Mouse (Mus musculus) midbrain, postnatal 0 days (tissue): ENCODE results near the gene Gnptg. TPM values are rescaled to one million over a fixed set of nuclear protein-coding genes. Genes with fewer than 3 reads are reported as not detected.
A peak's percentile ranks its signal among the peaks of the same experiment; 100 is the strongest.

Experiments
- ATAC-seq: fragments of 200-750 bp; cut with Nextera tagmentation; 2 replicates; pipeline ENCODE4 v1.8.0; 2017; ENCODE audit warnings: moderate number of reproducible peaks, mild to moderate bottlenecking, moderate TSS enrichment, moderate library complexity; ENCODE audit not compliant: low FRiP score
- DNase-seq: peaks from one replicate; pipeline ENCODE4 v3.0.0-alpha.2; 2015; ENCODE audit warnings: low spot score
- H3K27ac ChIP-seq: fragments of 300-500 bp; sonication (generic); 2 replicates; pipeline ENCODE4 v1.5.1; 2014; ENCODE audit warnings: low read depth, mild to moderate bottlenecking, low read length, mixed read lengths
- H3K27me3 ChIP-seq: fragments of 300-500 bp; sonication (generic); 2 replicates; pipeline ENCODE4 v1.6.1; 2014; ENCODE audit warnings: low read length, control low read depth, mixed read lengths; ENCODE audit not compliant: insufficient read depth
- H3K36me3 ChIP-seq: fragments of 300-500 bp; sonication (generic); 2 replicates; pipeline ENCODE4 v1.6.1; 2014; ENCODE audit warnings: low read length, control low read depth, mixed read lengths; ENCODE audit not compliant: insufficient read depth
- H3K4me1 ChIP-seq: fragments of 300-500 bp; sonication (generic); 2 replicates; pipeline ENCODE4 v1.6.1; 2014; ENCODE audit warnings: mild to moderate bottlenecking, control low read depth, antibody characterized with exemption, low read length, mixed read lengths; ENCODE audit not compliant: insufficient read depth
- H3K4me2 ChIP-seq: fragments of 300-500 bp; sonication (generic); 2 replicates; pipeline ENCODE4 v1.6.1; 2014; ENCODE audit warnings: low read depth, mild to moderate bottlenecking, low read length, mixed read lengths; ENCODE audit not compliant: poor library complexity, severe bottlenecking
- H3K4me3 ChIP-seq: fragments of 300-500 bp; sonication (generic); 2 replicates; pipeline ENCODE4 v1.5.1; 2014; ENCODE audit warnings: low read depth, mild to moderate bottlenecking, low read length, moderate library complexity
- H3K9ac ChIP-seq: fragments of 300-500 bp; sonication (generic); replicated peaks from 2 replicates; pipeline ENCODE4 v1.6.1; 2014; ENCODE audit warnings: mild to moderate bottlenecking, low read length, moderate library complexity, mixed read lengths; ENCODE audit not compliant: poor library complexity, severe bottlenecking
- H3K9me3 ChIP-seq: fragments of 300-500 bp; sonication (generic); 2 replicates; pipeline ENCODE4 v1.6.1; 2016; ENCODE audit warnings: low read length, control low read depth
- CTCF ChIP-seq: IDR thresholded peaks from 2 replicates; pipeline ENCODE4 v1.5.1; 2016; ENCODE audit warnings: antibody characterized with exemption, mild to moderate bottlenecking
- WGBS: fragments of 180-500 bp; shearing (Covaris S2); extraction: QIAGEN DNeasy Blood & Tissue Kit; methylation state at CpG from one replicate; pipeline ENCODE4 v1.1.7; 2014; 5-methylcytosine and 5-hydroxymethylcytosine counted together
- polyA plus RNA-seq: library from polyadenylated mRNA; unstranded; fragments of >200 nt; fragmentation: Nextera tagmentation; extraction: Ambion mirVana; gene quantifications from 2 replicates; pipeline ENCODE4 v1.2.1, GENCODE M21; 2015
- total RNA-seq: library from RNA; depleted of rRNA; stranded (reverse); fragments of >200 nt; gene quantifications from 2 replicates; pipeline ENCODE4 v1.2.3, GENCODE M21; 2014

The Gnptg gene
- total and polyA plus RNA-seq, 2 experiments from 2014 or later = 104 to 127 TPM

- WGBS = 63% methylated on average over 3 of the region's 3 CpGs
- Histone ChIP-seq H3K4me1 (no peaks in the 10 kb centered on the region), H3K27ac (no peak overlapping the region), H3K4me2 (no peak overlapping the region), H3K36me3 (peaks cover 61% of the 10 kb centered on the region), H3K27me3 (no peaks in the 10 kb centered on the region), H3K4me3 (no peak overlapping the region), H3K9me3 (no peaks in the 10 kb centered on the region), H3K9ac (no peak overlapping the region)
- ATAC-seq (no peak), DNase-seq (no peak)
- TF ChIP-seq CTCF = peak; percentile 62
Observed at GRCm38 (mm10) chr17:25264453-25264852, 24.5 kb upstream of the Gnptg start.

DNA sequence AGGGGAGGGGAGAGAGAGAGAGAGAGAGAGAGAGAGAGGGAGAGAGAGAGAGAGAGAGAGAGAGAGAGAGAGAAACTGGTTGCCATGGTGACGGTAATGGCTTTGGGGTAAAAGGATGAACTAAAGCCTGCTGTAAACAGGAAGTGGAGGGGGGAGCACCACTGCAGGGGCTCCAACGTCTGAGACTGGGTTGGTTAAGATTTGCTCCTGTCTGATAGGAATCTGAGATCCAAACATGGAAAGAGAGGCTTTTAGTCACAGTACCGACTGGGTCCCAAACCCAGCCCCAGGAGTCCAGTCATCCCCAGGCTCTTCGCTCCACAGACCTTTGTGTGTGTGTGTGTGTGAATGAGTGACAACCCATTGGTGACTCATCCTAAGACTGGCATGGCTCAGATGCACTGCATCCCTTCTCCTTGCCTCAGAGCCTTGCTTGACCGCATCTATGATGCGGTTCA lies 17.9 kb upstream of the Gnptg start:
- Histone ChIP-seq H3K9me3 (no peaks in the 10 kb centered on the region), H3K9ac (0 out of 2 replicates have a peak overlapping the region, but pooled peaks have one; percentile 36), H3K27me3 (no peaks in the 10 kb centered on the region), H3K4me3 (no peak overlapping the region), H3K27ac (no peak overlapping the region), H3K36me3 (peaks cover 6% of the 10 kb centered on the region), H3K4me2 (no peak overlapping the region), H3K4me1 (peaks cover 25% of the 10 kb centered on the region; the same call in 1 of the 2 replicates)
- TF ChIP-seq CTCF = no peak
- DNase-seq (no peak), ATAC-seq (no peak)
- 43% methylated on average over 6 of the region's 6 CpGs for WGBS

- H3K4me3 ChIP-seq = peak within 1 kb of the TSS; percentile 25
- H3K27me3 ChIP-seq = no peaks in the 10 kb centered on the region
- no peak for TF ChIP-seq CTCF
- H3K9me3 ChIP-seq = no peaks in the 10 kb centered on the region
- H3K9ac ChIP-seq = peak within 1 kb of the TSS; percentile 48; the same call in 1 of the 2 replicates
- H3K27ac ChIP-seq = no peak within 1 kb of the TSS
- DNase-seq = no peak
- H3K36me3 ChIP-seq = no peaks in the 10 kb centered on the region
- H3K4me2 ChIP-seq = peak within 1 kb of the TSS; percentile 57
- WGBS = 5% methylated on average over 32 of the region's 35 CpGs
- peaks cover 35% of the 10 kb centered on the region; the same call in 1 of the 2 replicates for H3K4me1 ChIP-seq
- peak; percentile 14; the same call in 1 of the 2 replicates for ATAC-seq
Observed at GRCm38 (mm10) chr17:25256140-25256754, 16.3 kb upstream of the Gnptg start, which contains the start of gene Baiap3. Gene Baiap3, minus strand, starts transcription at chr17:25256364.

- DNase-seq = no peak
- H3K9ac ChIP-seq = no peak overlapping the region
- H3K4me3 ChIP-seq = no peak overlapping the region
- H3K4me2 ChIP-seq = peak overlapping the region; percentile 57
- no peak for ATAC-seq
- H3K27ac ChIP-seq = no peak overlapping the region
- H3K27me3 ChIP-seq = no peaks in the 10 kb centered on the region
- WGBS = 81% methylated on average over 2 of the region's 2 CpGs
- TF ChIP-seq CTCF = no peak
- no peaks in the 10 kb centered on the region for H3K9me3 ChIP-seq
- H3K4me1 ChIP-seq = peaks cover 35% of the 10 kb centered on the region; the same call in 1 of the 2 replicates
- H3K36me3 ChIP-seq = no peaks in the 10 kb centered on the region
Observed at GRCm38 (mm10) chr17:25255110-25255509, 15.2 kb upstream of the Gnptg start.

GRCm38 (mm10) chr17:25253760-25254159 lies 13.8 kb upstream of the Gnptg start:
- Histone ChIP-seq H3K27ac (peak overlapping the region; percentile 79), H3K4me3 (no peak overlapping the region), H3K36me3 (no peaks in the 10 kb centered on the region), H3K4me2 (peak overlapping the region; percentile 42), H3K9me3 (no peaks in the 10 kb centered on the region), H3K27me3 (no peaks in the 10 kb centered on the region), H3K4me1 (peaks cover 35% of the 10 kb centered on the region; the same call in 1 of the 2 replicates), H3K9ac (peak overlapping the region; percentile 24; the same call in 1 of the 2 replicates)
- WGBS = 3% methylated on average over 10 of the region's 10 CpGs
- peak; percentile 18 for TF ChIP-seq CTCF
- ATAC-seq (0 out of 2 replicates have a peak, but pooled peaks have one; percentile 17), DNase-seq (peak; percentile 78)

DNA sequence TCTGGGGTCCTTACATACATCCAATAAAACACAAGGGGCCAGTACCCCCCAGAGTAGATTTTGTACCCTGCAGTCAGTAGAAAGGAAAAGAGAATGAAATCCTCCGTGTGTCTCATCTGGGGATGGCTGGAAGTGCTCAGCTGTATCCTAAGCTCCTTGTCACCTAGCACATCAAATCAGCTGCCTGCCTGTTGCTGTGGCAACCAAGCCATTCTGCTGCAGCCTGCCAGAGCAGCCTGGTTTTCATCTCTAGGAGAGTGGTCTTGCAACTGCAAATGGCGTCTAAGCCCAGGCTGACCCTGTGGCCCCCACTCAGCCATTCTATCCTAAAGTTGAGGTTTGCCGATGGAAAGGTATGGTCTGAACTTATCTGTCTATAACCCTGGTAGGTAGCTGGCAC lies 12.7 kb upstream of the Gnptg start:
- ATAC-seq (peak; percentile 65), DNase-seq (peak; percentile 80)
- Histone ChIP-seq H3K27me3 (no peaks in the 10 kb centered on the region), H3K36me3 (no peaks in the 10 kb centered on the region), H3K27ac (peak overlapping the region; percentile 79), H3K4me1 (peaks cover 35% of the 10 kb centered on the region; the same call in 1 of the 2 replicates), H3K9me3 (no peaks in the 10 kb centered on the region), H3K4me3 (no peak overlapping the region), H3K4me2 (peak overlapping the region; percentile 26), H3K9ac (no peak overlapping the region)
- 7% methylated on average over 3 of the region's 3 CpGs for WGBS
- no peak for TF ChIP-seq CTCF
